Mouse (Mus musculus) cortical plate, adult 2 months (tissue): ENCODE data around the gene Gpr25.

Source experiments
- CTCF ChIP-seq: fragments of 200-500 bp; IDR thresholded peaks from 2 replicates; pipeline ENCODE4 v1.5.1; 2011; ENCODE audit warnings: mild to moderate bottlenecking, control low read depth, low read length; ENCODE audit not compliant: insufficient read depth; ENCODE audit errors: extremely low read depth
- POLR2A ChIP-seq: fragments of 200-500 bp; IDR thresholded peaks from 2 replicates; pipeline ENCODE4 v1.6.1; 2011; ENCODE audit warnings: mild to moderate bottlenecking, low read length, control low read depth; ENCODE audit not compliant: insufficient read depth; ENCODE audit errors: extremely low read depth

- TF ChIP-seq CTCF: no peak
- TF ChIP-seq POLR2A: no peak
Measured at GRCm38 (mm10) chr1:136241801-136242200, 18.9 kb downstream of the Gpr25 start.
